Mouse (Mus musculus): ENCODE results near the gene Crybg1.
"Not testable (repeated sequence)": the region's sequence is repeated elsewhere in the genome, so short reads cannot be mapped to it uniquely, and the experiment has no call there.

- TF ChIP-seq CTCF, EP300 (IDR thresholded peaks at IDR 0.05; ENCODE audit: low read depth): not testable (repeated sequence)
Measured at GRCm38 (mm10) chr10:43980742-43981141, 167.9 kb downstream of the Crybg1 start.
